Mouse (Mus musculus) CH12.LX (cell line): ENCODE data around the gene Ms4a18.

Experiments
- CTCF ChIP-seq, 2 experiments: IDR thresholded peaks in 1 of 2; conservative IDR thresholded peaks in 1 of 2; 2 replicates each; pipeline ENCODE4 v1.5.1; 2011 to 2012; ENCODE audit warnings: low read depth in 2 of 2, low read length in 2 of 2, improper control_type of control experiment in 1 of 2, inconsistent platforms in 1 of 2, mild to moderate bottlenecking in 1 of 2, moderate library complexity in 1 of 2
- POLR2A ChIP-seq: IDR thresholded peaks from 2 replicates; pipeline ENCODE4 v1.6.1; 2011; ENCODE audit warnings: low read depth, mild to moderate bottlenecking, improper control_type of control experiment, low read length
- SMC3 ChIP-seq: IDR thresholded peaks from 2 replicates; pipeline ENCODE4 v1.6.1; 2011; ENCODE audit warnings: low read depth, low read length, improper control_type of control experiment

DNA sequence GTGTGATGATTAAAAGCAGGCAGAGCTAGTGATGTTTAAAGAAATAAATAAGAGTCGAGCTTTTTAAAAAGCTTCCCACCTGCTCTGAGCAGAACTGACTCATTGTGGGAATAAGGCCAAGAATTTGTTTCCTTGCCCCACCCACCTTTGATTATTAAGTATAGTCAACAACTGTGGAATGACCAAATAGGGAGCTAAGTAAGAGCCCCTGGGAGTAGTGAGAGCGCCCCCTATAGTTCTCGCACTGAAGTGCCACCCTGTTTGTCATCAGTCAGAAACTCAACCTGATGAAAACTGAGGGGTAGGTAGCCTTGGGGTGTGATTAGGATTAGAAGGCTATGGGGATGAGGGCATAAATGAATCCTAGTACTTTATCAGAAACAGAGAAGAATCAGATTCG is 41.5 kb downstream of the Ms4a18 start:
- TF ChIP-seq CTCF (conservative IDR thresholded peaks at IDR 0.05 in 1 of 2, IDR thresholded peaks at IDR 0.05 in 1 of 2; ENCODE audit: low read depth in 2 of 2, low read length in 2 of 2) (peak; percentile 63), SMC3 (no peak), POLR2A (no peak)
